Mouse (Mus musculus): ENCODE measurements around the gene Tacr1. TPM values are rescaled to one million over a fixed set of nuclear protein-coding genes. Genes with fewer than 3 reads are reported as not detected.

Tacr1 gene
- total RNA-seq (2014; rRNA removed; ENCODE audit: low replicate concordance): not detected in 2 replicates
- 0.07 TPM in 1 of 2 replicates, not detected in the other for polyA plus RNA-seq (2015; fragmentation: Nextera tagmentation; extraction: Ambion mirVana)

DNA sequence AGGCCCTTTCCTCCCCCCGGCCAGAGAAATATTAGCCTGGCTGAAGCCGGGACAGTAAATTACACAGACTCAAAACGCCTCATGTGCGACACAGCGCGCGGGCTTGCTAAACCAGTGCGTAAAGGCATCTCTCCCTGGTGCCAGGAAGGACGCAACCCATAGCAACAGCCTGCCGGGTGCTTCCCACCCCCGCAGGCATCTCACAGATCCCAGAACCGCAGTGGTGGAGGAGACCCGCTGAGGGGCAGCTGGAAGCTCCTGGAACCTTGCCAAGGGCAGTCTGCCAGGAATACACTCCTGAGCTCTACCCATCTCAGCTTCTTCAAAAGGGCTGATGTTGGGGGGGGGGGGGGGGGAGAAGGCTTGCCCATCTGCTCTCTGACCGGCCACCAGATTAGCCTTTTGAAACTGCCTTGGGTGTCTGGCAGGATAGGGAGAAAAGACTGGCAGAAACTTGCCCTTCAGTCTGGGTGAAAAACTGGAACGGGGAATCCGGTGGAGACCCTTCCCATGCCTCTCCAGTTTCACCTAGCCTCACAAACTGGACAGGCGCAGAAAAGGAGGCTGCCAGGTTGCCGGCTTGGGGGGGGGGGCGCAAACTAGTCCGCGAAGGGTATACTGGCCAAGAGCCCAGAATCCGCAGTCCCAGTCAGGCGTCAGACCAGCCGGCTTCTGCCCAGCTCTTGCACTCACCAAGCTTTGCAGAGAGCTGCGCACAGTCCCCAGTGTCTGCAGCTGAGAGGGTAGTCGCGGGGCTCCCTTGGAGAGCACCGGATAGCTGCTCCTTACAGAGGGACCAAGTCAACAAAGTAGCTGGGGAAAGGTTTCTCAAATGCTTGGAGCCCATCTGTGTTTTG is at the start of gene Tacr1:
Tacr1 (plus strand) TSS at position 740 of the 857 bp plus-strand sequence.
- Histone ChIP-seq H3K4me2 (ENCODE audit: low read depth, low read length) (peak within 1 kb of the TSS; percentile 58), H3K27ac (ENCODE audit: low read depth) (no peak within 1 kb of the TSS), H3K4me1 (ENCODE audit: control insufficient read depth, insufficient read depth) (no peaks in the 10 kb centered on the region), H3K9me3 (replicated peaks; ENCODE audit: control insufficient read depth, low read length) (no peaks in the 10 kb centered on the region), H3K9ac (replicated peaks; ENCODE audit: low read depth, low read length) (no peak within 1 kb of the TSS), H3K4me3 (ENCODE audit: low read depth, low read length) (peak within 1 kb of the TSS; percentile 26), H3K27me3 (ENCODE audit: control insufficient read depth, insufficient read depth, low read length) (peaks cover 46% of the 10 kb centered on the region), H3K36me3 (replicated peaks; ENCODE audit: control insufficient read depth, insufficient read depth, low read length) (no peaks in the 10 kb centered on the region)
- ATAC-seq (ENCODE audit: insufficient read depth, low read depth) (no peak; the same call in 1 of the 2 replicates), DNase-seq (ENCODE audit: low spot score) (no peak)
- 2% methylated on average over 27 of the region's 28 CpGs for WGBS
- TF ChIP-seq CTCF (IDR thresholded peaks at IDR 0.05; ENCODE audit: low read depth): no peak
- TF ChIP-seq EP300 (IDR thresholded peaks at IDR 0.05; ENCODE audit: low read depth): no peak

DNA sequence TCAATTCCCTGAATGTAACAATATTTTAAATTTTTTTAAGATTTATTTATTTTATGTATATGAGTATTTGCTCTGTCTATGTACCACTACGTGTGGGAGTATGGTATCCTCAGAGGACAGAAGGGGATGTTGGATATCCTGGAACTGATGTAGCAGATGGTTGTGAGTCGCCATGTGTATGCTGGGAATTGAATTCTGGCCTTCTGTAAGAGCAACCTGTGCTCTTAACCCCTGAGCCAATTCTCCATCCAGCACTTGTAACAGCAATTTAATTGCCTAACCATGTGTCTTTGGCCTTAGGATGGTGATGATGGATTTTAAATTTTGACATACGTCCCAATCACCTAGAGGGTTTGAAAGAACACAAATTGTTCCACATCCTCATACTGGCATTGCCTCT is 26.0 kb upstream of the Tacr1 start:
- no peak overlapping the region for H3K27ac ChIP-seq (ENCODE audit: low read depth)
- H3K4me3 ChIP-seq (ENCODE audit: low read depth, low read length): no peak overlapping the region
- no peaks in the 10 kb centered on the region for H3K36me3 ChIP-seq (replicated peaks; ENCODE audit: control insufficient read depth, insufficient read depth, low read length)
- H3K9ac ChIP-seq (replicated peaks; ENCODE audit: low read depth, low read length): no peak overlapping the region
- H3K4me1 ChIP-seq (ENCODE audit: control insufficient read depth, insufficient read depth): no peaks in the 10 kb centered on the region
- ATAC-seq (ENCODE audit: insufficient read depth, low read depth) (no peak), DNase-seq (ENCODE audit: low spot score) (no peak)
- TF ChIP-seq EP300 (IDR thresholded peaks at IDR 0.05; ENCODE audit: low read depth) (no peak), CTCF (IDR thresholded peaks at IDR 0.05; ENCODE audit: low read depth) (no peak)
- WGBS: 80% methylated on average over 3 of the region's 3 CpGs
- no peak overlapping the region for H3K4me2 ChIP-seq (ENCODE audit: low read depth, low read length)
- no peaks in the 10 kb centered on the region for H3K9me3 ChIP-seq (replicated peaks; ENCODE audit: control insufficient read depth, low read length)
- H3K27me3 ChIP-seq (ENCODE audit: control insufficient read depth, insufficient read depth, low read length): no peaks in the 10 kb centered on the region

- Histone ChIP-seq H3K36me3 (replicated peaks; ENCODE audit: control insufficient read depth, insufficient read depth, low read length) (no peaks in the 10 kb centered on the region), H3K4me2 (ENCODE audit: low read depth, low read length) (no peak overlapping the region), H3K4me1 (ENCODE audit: control insufficient read depth, insufficient read depth) (no peaks in the 10 kb centered on the region), H3K9me3 (replicated peaks; ENCODE audit: control insufficient read depth, low read length) (peaks cover 5% of the 10 kb centered on the region; the same call in 1 of the 2 replicates), H3K27ac (ENCODE audit: low read depth) (no peak overlapping the region), H3K9ac (replicated peaks; ENCODE audit: low read depth, low read length) (no peak overlapping the region), H3K4me3 (ENCODE audit: low read depth, low read length) (no peak overlapping the region), H3K27me3 (ENCODE audit: control insufficient read depth, insufficient read depth, low read length) (no peaks in the 10 kb centered on the region)
- no peak for TF ChIP-seq EP300 (IDR thresholded peaks at IDR 0.05; ENCODE audit: low read depth)
- no peak for TF ChIP-seq CTCF (IDR thresholded peaks at IDR 0.05; ENCODE audit: low read depth)
- ATAC-seq (ENCODE audit: insufficient read depth, low read depth) (no peak), DNase-seq (ENCODE audit: low spot score) (no peak)
- WGBS: 80% methylated on average over 5 of the region's 5 CpGs
Observed at GRCm38 (mm10) chr6:82383556-82383955, 18.6 kb upstream of the Tacr1 start.

DNA sequence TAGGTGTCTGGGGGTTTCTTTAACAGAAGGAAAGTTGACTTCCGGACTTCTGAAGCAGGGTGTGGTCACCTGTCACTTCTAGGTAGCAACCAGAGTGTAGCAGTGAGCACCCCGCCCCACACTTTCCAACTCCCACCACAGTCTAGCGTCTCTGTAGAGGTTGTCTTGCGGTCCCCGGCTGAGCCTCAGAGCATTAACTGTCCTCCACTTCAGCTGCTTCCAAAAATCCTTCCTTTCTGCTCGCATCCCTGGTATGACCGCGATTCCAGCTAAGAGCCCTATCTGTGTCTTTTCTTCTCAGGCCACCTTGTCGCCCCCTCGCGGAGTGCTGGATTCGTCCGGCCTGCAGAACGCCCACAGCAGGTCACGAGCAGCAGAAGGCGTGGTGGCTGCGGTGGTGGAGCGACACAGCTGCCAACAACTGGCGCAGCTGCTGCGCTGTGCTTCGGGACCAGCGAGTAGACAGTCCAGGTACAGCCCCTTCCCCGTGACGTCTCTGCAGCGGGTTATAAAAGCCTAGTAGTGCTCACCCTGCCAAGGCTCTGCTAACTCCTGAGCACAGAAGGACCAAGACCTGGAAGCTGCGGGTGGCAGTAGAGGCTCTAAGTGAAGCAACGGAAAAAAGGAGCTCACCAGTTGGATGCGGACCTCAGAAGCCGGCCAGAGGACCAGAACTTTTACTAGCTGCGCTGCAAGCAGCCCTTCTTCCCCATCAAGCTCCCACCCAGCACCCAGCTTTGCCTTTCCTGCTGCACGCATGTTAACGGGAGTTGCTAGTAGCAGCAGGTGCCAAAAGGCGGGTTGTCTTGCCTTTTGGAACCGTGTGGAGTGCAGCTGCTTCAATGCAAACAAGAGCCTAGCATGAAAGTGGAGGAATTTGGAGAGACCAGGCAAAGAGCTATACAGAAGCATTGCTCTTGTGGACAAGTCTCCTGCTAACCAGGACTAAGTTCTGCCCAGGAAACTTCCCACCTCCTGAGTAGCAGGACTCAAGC is 664 bp downstream of the Tacr1 start:
- Histone ChIP-seq H3K9me3 (replicated peaks; ENCODE audit: control insufficient read depth, low read length) (no peaks in the 10 kb centered on the region), H3K9ac (replicated peaks; ENCODE audit: low read depth, low read length) (no peak overlapping the region), H3K4me2 (ENCODE audit: low read depth, low read length) (peak overlapping the region; percentile 58), H3K36me3 (replicated peaks; ENCODE audit: control insufficient read depth, insufficient read depth, low read length) (no peaks in the 10 kb centered on the region), H3K27me3 (ENCODE audit: control insufficient read depth, insufficient read depth, low read length) (peaks cover 46% of the 10 kb centered on the region), H3K4me3 (ENCODE audit: low read depth, low read length) (peak overlapping the region; percentile 26), H3K27ac (ENCODE audit: low read depth) (no peak overlapping the region), H3K4me1 (ENCODE audit: control insufficient read depth, insufficient read depth) (no peaks in the 10 kb centered on the region)
- TF ChIP-seq EP300 (IDR thresholded peaks at IDR 0.05; ENCODE audit: low read depth) (no peak), CTCF (IDR thresholded peaks at IDR 0.05; ENCODE audit: low read depth) (peak; percentile 18; the same call in 1 of the 2 replicates)
- WGBS: 4% methylated on average over 34 of the region's 34 CpGs
- DNase-seq (ENCODE audit: low spot score) (no peak), ATAC-seq (ENCODE audit: insufficient read depth, low read depth) (peak; percentile 39; the same call in 1 of the 2 replicates)

- Histone ChIP-seq H3K27ac (ENCODE audit: low read depth) (no peak overlapping the region), H3K4me1 (ENCODE audit: control insufficient read depth, insufficient read depth) (no peaks in the 10 kb centered on the region), H3K4me2 (ENCODE audit: low read depth, low read length) (no peak overlapping the region), H3K27me3 (ENCODE audit: control insufficient read depth, insufficient read depth, low read length) (no peaks in the 10 kb centered on the region), H3K9me3 (replicated peaks; ENCODE audit: control insufficient read depth, low read length) (no peaks in the 10 kb centered on the region), H3K9ac (replicated peaks; ENCODE audit: low read depth, low read length) (no peak overlapping the region), H3K36me3 (replicated peaks; ENCODE audit: control insufficient read depth, insufficient read depth, low read length) (no peaks in the 10 kb centered on the region), H3K4me3 (ENCODE audit: low read depth, low read length) (no peak overlapping the region)
- no peak for ATAC-seq (ENCODE audit: insufficient read depth, low read depth)
- no peak for DNase-seq (ENCODE audit: low spot score)
- TF ChIP-seq CTCF (IDR thresholded peaks at IDR 0.05; ENCODE audit: low read depth) (0 out of 2 replicates have a peak, but pooled peaks have one; percentile 4), EP300 (IDR thresholded peaks at IDR 0.05; ENCODE audit: low read depth) (no peak)
- 63% methylated on average over 6 of the region's 6 CpGs for WGBS
Observed at GRCm38 (mm10) chr6:82418367-82418766, 16.2 kb downstream of the Tacr1 start.

Measured in heart, postnatal 0 days (tissue).